Mouse (Mus musculus) R1 (cell line): ENCODE measurements at regions not wholly inside any gene's neighbourhood (a gene's known extent, or its start where the extent isn't known, plus 50 kb on each side); places are given as distances from the start of the nearest gene placed in this dataset.

Source experiments
- DNase-seq: peaks from one replicate; pipeline ENCODE4 v3.0.0-alpha.2; 2018; ENCODE audit warnings: low read depth, low spot score

- DNase-seq, result no peak
These were observed 171.2 kb upstream of the Camk1g start for GRCm38 (mm10) chr1:193541281-193541680.

DNA sequence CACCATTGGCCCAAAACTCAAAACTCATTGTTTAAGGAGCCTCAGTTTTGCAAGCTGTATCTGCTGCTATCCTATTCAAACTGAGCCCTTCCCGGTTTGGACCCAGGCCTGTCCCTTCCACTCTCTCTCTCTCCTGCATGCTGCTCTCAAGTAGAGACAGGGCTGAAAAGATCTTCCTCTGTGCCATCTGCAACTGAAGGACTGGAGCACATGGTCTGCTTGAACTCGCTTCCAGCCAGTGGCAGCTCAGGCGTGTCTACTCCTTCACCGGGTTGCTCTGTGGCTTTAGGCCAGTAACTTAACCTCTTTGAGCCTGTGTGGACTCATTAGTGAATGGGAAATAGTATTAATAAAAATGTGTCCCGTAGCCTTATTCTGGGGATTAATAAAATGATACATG is 170.4 kb upstream of the Camk1g start:
- DNase-seq, result no peak

DNA sequence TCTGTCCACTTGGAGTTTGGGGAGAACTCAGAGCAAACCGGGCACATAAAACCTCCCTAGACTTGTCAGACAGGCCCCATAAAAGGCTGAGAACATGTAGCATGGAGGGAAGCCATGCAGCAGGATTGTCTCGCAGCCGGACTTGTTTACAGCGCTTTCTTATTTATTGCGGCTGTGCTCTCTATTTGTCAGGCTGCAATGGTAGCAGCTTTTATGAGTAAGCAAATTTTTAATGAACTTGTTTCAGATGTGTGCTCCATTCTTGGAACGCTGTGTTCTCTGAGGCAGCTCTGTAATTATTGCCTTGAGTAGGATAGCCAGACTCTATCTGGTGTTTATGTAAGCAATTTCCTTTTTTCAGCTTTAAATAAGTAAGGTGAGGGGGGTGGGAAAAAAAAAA is 169.2 kb upstream of the Camk1g start:
- no peak for DNase-seq

DNA sequence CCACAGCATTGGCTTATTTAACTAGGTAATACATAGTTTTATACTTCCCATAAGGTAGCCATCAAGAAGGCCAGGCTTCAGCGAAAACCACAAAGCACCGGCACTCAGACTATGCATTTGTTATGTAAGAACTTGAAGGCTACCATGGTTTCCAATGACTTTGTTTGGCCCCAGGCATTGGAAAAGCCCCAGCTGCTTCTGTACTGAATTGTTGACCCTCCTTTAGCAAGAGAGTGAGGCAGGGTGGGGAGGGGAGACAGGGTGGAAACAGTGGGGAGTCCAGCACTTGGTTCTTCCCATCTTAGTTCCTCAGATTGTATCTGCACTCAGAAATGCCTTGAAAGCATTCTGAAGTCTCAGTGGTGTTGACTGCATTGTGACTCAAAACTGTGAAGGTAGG is 168.3 kb upstream of the Camk1g start:
- peak; percentile 83 for DNase-seq

DNA sequence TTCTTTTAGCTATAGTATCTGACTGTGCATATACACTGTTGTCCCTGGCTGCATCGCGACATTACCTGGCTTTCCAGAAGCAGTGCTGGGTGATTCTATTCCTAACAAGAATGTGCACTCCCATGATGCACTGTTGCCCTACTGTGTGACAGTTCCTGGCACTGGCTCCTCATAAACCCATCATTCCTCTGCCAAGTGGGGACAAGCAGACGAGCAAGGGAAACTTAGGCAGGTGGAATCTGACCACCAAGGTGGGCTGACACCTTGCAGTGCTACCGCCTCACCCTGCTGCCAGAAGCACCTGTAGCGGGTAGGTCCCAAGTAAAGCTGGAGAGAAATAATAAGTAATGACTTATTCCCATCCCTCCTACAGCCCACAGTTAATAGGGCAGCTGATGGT is 167.5 kb upstream of the Camk1g start:
- no peak for DNase-seq

GRCm38 (mm10) chr1:193536552-193536951 is 166.5 kb upstream of the Camk1g start:
- DNase-seq, result no peak

GRCm38 (mm10) chr1:193534449-193534848 is 164.4 kb upstream of the Camk1g start:
- DNase-seq, result no peak

- no peak for DNase-seq
These were observed 156.4 kb upstream of the Camk1g start for GRCm38 (mm10) chr1:193526501-193526900.

GRCm38 (mm10) chr1:193522007-193522406 is 151.9 kb upstream of the Camk1g start:
- DNase-seq, result no peak

- no peak for DNase-seq
These were observed 148.7 kb upstream of the Camk1g start for GRCm38 (mm10) chr1:193518840-193519239.

- DNase-seq, result no peak
These were observed 147.9 kb upstream of the Camk1g start for GRCm38 (mm10) chr1:193517968-193518367.

- no peak for DNase-seq
These were observed 147.2 kb upstream of the Camk1g start for GRCm38 (mm10) chr1:193517293-193517692.

GRCm38 (mm10) chr1:193516395-193516794 is 146.3 kb upstream of the Camk1g start:
- DNase-seq, result no peak

DNA sequence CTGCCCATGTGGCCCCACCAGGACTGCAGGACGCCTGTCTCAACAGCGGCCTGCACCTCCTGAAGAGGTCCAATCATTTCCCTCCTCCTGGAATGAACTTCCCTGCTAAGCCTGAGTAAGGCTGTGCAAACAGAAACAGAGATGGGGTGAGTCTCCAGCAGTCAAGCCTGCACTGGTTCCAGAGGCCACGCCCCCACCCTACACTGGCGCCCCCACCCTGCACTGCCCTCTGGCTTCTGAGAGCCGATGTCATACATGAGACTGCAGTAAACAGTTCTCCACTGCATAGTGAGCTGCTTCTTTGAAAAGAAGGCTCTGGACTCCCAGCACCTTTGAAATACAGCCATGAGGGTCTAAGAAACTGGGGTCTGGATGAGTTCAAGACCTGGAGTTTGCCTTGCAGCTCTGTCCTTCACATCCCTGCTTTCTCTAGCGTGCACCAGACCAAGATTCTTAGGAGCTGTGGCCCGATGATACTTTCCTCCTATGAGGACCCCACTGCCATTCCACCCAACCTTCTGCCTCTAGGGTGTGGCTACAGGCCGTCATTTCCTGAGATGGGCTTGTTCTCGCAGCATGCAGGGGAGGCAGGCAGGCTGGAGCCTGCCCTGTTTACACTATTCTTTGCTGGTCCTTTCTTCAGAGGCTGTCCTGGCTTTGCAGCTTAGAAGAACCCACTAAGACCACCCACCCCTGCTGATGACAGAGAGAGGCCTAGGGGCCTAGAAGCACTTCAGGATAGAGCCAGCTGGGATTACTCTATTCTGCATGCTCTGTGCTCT is 144.0 kb upstream of the Camk1g start:
- DNase-seq, result peak; percentile 56

- DNase-seq, result peak; percentile 86
These were observed 140.1 kb upstream of the Camk1g start for GRCm38 (mm10) chr1:193510066-193510793.

DNA sequence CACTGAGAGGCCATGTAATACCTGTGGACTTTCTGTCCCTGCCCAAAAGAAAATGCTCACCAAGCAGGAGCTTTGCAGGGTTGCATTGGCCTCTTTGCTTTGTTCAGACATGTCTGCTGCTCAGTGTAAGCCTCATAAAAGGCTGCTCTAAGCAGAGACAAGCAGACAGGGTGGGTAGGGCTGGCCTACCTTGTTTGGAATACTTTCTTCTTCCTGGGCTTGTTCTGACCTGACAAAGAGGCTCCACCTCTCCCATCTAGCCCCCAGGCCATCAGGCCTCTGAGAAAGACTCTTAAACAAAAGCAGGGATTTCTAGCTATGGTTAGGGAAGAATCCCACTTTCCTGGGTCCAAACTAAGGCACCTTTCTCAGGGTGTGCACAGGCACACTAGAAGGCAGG is 138.2 kb upstream of the Camk1g start:
- peak; percentile 43 for DNase-seq

DNA sequence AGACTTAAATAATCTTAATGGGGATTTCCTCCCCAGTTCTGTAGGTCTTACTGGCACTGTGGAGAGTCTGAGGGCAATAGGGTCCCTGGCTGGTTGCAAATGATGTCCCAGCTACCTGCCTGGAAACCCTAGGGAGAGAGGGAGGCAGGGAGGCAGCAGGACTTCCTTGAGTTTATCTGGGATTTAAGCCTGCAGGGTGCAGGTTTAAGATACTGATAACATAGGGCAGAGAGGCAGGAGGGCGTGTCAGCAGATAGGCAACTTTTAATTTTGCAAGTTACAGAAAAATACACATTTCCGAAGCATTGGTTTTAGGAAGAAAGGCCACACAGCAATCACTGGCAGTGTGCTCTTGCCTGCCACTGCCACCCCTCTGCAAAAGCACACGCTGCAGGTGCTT is 136.9 kb upstream of the Camk1g start:
- DNase-seq, result no peak

DNA sequence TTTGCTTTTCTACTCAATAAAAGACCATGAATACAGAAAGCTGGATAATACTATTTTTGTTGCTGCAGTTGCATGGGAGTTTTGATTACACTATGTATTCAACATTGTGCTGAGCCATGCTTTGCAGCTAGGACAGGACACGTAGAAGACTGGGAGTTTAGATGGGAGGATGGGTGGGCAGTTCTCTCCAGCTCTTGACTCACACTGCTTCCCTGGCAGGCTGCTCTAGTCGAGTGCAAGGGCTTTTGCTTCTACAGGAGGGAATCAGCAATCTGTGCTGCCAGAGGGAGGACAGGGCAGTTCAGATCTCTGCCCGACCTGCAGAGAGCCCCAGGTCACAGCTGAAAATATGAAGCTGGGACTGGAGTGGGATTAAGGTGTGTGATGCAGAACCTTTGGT is 135.3 kb upstream of the Camk1g start:
- DNase-seq, result no peak

DNA sequence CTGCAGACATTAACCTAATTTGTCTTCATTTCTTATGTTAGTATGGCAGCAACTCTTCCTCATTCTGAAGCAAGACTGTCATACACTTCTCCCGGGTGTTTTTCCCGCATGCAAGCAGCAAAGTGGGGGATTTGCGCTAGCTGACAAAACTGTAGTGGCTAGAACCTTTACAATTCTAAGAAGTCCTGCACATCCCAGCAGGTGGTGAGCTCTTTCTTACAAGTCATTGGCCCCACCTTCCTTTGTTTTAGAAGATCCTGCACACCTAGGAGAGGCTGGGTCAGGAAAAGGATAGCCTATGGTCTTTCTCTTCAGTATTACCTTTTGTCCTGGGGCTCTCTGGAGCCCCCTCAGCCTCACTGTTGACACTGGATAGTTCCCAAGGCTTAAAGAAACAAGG is 134.5 kb upstream of the Camk1g start:
- DNase-seq, result peak; percentile 95

DNA sequence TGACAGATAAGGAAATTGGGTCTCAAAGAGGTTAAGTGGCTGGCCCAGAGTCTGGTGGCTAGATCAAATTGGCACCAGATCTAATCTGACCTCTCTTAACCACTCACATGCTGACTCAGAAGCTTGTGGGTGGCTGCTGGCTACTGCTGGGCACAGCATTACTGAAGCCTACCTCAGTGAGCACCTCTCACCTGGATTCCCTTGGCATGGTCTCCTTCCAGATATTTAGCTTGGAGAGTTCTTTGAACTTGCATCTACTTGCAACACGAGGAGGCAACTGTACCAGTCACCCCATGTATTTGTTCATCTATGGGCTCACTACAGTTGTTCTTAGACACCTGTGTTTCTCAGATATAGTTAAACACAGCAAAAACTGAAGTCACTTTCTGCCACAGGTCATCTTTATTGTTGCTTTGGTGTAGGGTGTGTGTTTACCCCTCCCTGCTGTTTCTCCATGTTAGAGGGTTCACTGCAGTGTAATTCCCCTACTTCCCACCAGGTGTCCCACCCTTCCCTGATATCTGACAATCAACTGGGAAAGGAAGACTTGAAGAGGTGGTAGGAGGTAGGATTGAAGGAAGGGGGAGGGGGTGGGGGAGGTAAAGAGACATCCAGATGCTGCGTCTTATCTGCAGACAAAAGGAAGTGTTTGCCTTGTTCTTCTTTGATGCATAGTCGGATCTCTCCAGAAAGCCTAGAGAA is 133.7 kb upstream of the Camk1g start:
- DNase-seq, result peak; percentile 90

- peak; percentile 75 for DNase-seq
These were observed 126.4 kb upstream of the Camk1g start for GRCm38 (mm10) chr1:193496265-193497183.
